Mouse (Mus musculus): ENCODE measurements around the gene Sel1l2.

Gene Sel1l2

GRCm38 (mm10) chr2:140389525-140389924, at the start of gene Sel1l2:
Gene Sel1l2, minus strand, starts transcription at chr2:140389706.
- no peak for DNase-seq

GRCm38 (mm10) chr2:140439081-140439480, 49.6 kb upstream of the Sel1l2 start:
- DNase-seq, result no peak

GRCm38 (mm10) chr2:140427283-140427682, 37.8 kb upstream of the Sel1l2 start:
- DNase-seq, result peak; percentile 18

GRCm38 (mm10) chr2:140425844-140426243, 36.3 kb upstream of the Sel1l2 start:
- no peak for DNase-seq

GRCm38 (mm10) chr2:140395744-140396231, 6.3 kb upstream of the Sel1l2 start:
- DNase-seq, result peak; percentile 45

GRCm38 (mm10) chr2:140395179-140395578, 5.7 kb upstream of the Sel1l2 start, which contains the start of gene Macrod2:
Gene Macrod2, plus strand, starts transcription at chr2:140395309.
- DNase-seq, result peak; percentile 99

- no peak for DNase-seq
Observed at GRCm38 (mm10) chr2:140364804-140365203, 24.7 kb downstream of the Sel1l2 start.

GRCm38 (mm10) chr2:140359905-140360304, 29.6 kb downstream of the Sel1l2 start:
- no peak for DNase-seq

- DNase-seq, result no peak
Observed at GRCm38 (mm10) chr2:140342394-140342793, 47.1 kb downstream of the Sel1l2 start.

GRCm38 (mm10) chr2:140330508-140331306, 58.8 kb downstream of the Sel1l2 start:
- DNase-seq, result no peak

- DNase-seq, result no peak
Observed at GRCm38 (mm10) chr2:140302976-140303708, 86.4 kb downstream of the Sel1l2 start.

GRCm38 (mm10) chr2:140297155-140297554, 92.4 kb downstream of the Sel1l2 start:
- DNase-seq, result no peak

- DNase-seq, result peak; percentile 7
Observed at GRCm38 (mm10) chr2:140293820-140294219, 95.7 kb downstream of the Sel1l2 start.

- DNase-seq, result no peak
Observed at GRCm38 (mm10) chr2:140280808-140281207, 108.7 kb downstream of the Sel1l2 start.

GRCm38 (mm10) chr2:140255595-140256141, 133.8 kb downstream of the Sel1l2 start:
- no peak for DNase-seq

GRCm38 (mm10) chr2:140254256-140254655, 135.2 kb downstream of the Sel1l2 start:
- no peak for DNase-seq

- DNase-seq, result peak; percentile 9
Observed at GRCm38 (mm10) chr2:140243105-140243504, 146.4 kb downstream of the Sel1l2 start.

GRCm38 (mm10) chr2:140242398-140242797, 147.1 kb downstream of the Sel1l2 start:
- no peak for DNase-seq

GRCm38 (mm10) chr2:140237245-140237644, 152.3 kb downstream of the Sel1l2 start:
- DNase-seq, result peak; percentile 9

- DNase-seq, result peak; percentile 15
Observed at GRCm38 (mm10) chr2:140230295-140230694, 159.2 kb downstream of the Sel1l2 start.

- DNase-seq, result no peak
Observed at GRCm38 (mm10) chr2:140220325-140220724, 169.2 kb downstream of the Sel1l2 start.

GRCm38 (mm10) chr2:140215965-140216364, 173.5 kb downstream of the Sel1l2 start:
- no peak for DNase-seq

GRCm38 (mm10) chr2:140215415-140215814, 174.1 kb downstream of the Sel1l2 start:
- no peak for DNase-seq
